Mouse (Mus musculus) limb, embryonic 14.5 days (tissue): ENCODE measurements at regions not wholly inside any gene's neighbourhood (a gene's known extent, or its start where the extent isn't known, plus 50 kb on each side); places are given as distances from the start of the nearest gene placed in this dataset.

ENCODE experiments used
- ATAC-seq: fragments of 200-750 bp; cut with Nextera tagmentation; 2 replicates; pipeline ENCODE4 v1.8.0; 2017; ENCODE audit warnings: low read depth, moderate number of reproducible peaks, moderate TSS enrichment; ENCODE audit not compliant: low FRiP score
- DNase-seq: peaks from one replicate; pipeline ENCODE4 v3.0.0-alpha.2; 2015; ENCODE audit warnings: low spot score
- H3K27ac ChIP-seq: fragments of 300-500 bp; sonication (generic); replicated peaks from 2 replicates; pipeline ENCODE4 v1.5.1; 2014; ENCODE audit warnings: low read depth, mild to moderate bottlenecking, low read length, moderate library complexity, mixed read lengths
- H3K27me3 ChIP-seq: fragments of 300-500 bp; sonication (generic); 2 replicates; pipeline ENCODE4 v1.6.1; 2014; ENCODE audit warnings: low read length, mixed read lengths; ENCODE audit not compliant: control insufficient read depth, insufficient read depth
- H3K36me3 ChIP-seq: fragments of 300-500 bp; sonication (generic); 2 replicates; pipeline ENCODE4 v1.6.1; 2014; ENCODE audit warnings: mild to moderate bottlenecking, low read length, moderate library complexity, mixed read lengths; ENCODE audit not compliant: control insufficient read depth, insufficient read depth
- H3K4me1 ChIP-seq: fragments of 300-500 bp; sonication (generic); 2 replicates; pipeline ENCODE4 v1.6.1; 2014; ENCODE audit warnings: antibody characterized with exemption, low read length, mixed read lengths; ENCODE audit not compliant: control insufficient read depth, insufficient read depth
- H3K4me2 ChIP-seq: fragments of 300-500 bp; sonication (generic); replicated peaks from 2 replicates; pipeline ENCODE4 v1.6.1; 2014; ENCODE audit warnings: low read depth, mild to moderate bottlenecking, low read length, moderate library complexity; ENCODE audit not compliant: severe bottlenecking
- H3K4me3 ChIP-seq: fragments of 300-500 bp; sonication (generic); replicated peaks from 2 replicates; pipeline ENCODE4 v1.5.1; 2014; ENCODE audit warnings: low read length
- H3K9ac ChIP-seq: fragments of 300-500 bp; sonication (generic); 2 replicates; pipeline ENCODE4 v1.6.1; 2014; ENCODE audit warnings: mild to moderate bottlenecking, low read depth, low read length, moderate library complexity; ENCODE audit not compliant: severe bottlenecking
- H3K9me3 ChIP-seq: fragments of 300-500 bp; sonication (generic); 2 replicates; pipeline ENCODE4 v1.6.1; 2016; ENCODE audit warnings: low read length; ENCODE audit not compliant: control insufficient read depth
- POLR2A ChIP-seq: fragments of 200-500 bp; IDR thresholded peaks from 2 replicates; pipeline ENCODE4 v1.8.0; 2012; ENCODE audit warnings: inconsistent platforms, mild to moderate bottlenecking, moderate library complexity, borderline replicate concordance; ENCODE audit not compliant: insufficient read depth, insufficient read length; ENCODE audit errors: extremely low read depth
- WGBS: fragments of 180-500 bp; shearing (Covaris S2); extraction: QIAGEN DNeasy Blood & Tissue Kit; methylation state at CpG from one replicate; pipeline ENCODE4 v1.1.7; 2014; 5-methylcytosine and 5-hydroxymethylcytosine counted together

DNA sequence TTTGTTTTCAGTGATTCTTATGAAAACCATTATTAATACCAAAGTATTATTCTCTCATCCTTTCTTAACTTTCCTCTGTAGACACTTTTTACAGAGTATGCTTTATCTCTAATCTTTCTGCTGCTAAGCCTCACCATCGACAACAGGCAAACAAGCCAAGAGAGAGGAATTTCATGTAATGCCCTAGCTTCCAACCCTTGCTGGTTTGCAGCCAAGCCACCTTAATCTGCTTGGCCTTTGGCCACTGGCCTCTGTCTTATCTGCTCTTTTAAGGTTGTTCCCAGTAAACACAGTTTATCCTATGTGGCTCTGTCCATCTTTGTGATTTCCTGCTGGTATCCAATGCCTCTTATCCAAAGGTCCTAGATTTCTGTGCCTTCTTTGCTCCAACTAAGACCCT is 986.6 kb upstream of the Gm7489 start:
- DNase-seq: no peak
- WGBS: 82% methylated on average over 1 of the region's 1 CpGs
- no peak for ATAC-seq
- Histone ChIP-seq H3K36me3 (no peaks in the 10 kb centered on the region), H3K4me3 (no peak overlapping the region), H3K9me3 (no peaks in the 10 kb centered on the region), H3K27ac (no peak overlapping the region), H3K27me3 (no peaks in the 10 kb centered on the region), H3K4me2 (no peak overlapping the region), H3K9ac (no peak overlapping the region), H3K4me1 (no peaks in the 10 kb centered on the region)
- TF ChIP-seq POLR2A: no peak

DNA sequence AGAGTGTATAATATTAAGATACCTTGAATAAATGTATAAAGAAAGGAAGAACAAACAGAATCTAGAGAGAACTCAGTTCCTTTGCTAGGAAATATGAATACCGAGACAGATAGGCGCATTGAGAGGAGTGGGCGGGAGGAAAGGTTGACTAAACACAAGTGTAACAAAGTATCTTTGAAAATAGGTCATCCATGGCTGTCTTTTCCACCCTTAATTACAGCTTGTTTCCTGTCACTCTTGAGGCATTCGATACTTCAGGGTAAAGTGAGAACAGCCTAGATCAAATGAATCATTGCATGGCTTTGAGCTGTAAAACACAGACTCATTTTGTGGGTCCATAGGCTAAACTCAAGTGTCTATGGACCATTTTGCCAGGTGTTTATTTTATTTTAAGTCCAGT is 985.3 kb upstream of the Gm7489 start:
- ATAC-seq: no peak
- WGBS: 66% methylated on average over 4 of the region's 4 CpGs

DNA sequence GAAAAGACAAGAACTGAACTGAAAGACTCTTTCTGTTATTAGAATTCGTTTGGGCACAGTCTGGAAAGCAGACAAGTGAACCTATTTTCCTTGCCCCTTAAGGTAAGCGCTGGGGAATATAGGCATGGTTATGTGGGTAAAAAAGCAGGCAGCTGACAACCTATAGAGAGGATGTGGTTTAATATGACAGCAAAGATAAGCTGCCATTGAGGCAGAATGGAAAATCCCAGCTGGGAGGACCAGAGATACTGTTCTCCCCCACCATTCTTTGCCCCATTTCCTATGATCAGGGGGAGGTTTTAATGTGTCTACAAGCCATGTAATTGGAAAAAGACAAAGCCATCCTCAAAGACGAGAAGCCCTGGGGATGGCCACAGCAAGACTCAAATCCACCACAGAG is 984.9 kb upstream of the Gm7489 start:
- Histone ChIP-seq H3K4me2 (no peak overlapping the region), H3K4me3 (no peak overlapping the region), H3K9ac (no peak overlapping the region), H3K27me3 (no peaks in the 10 kb centered on the region), H3K9me3 (no peaks in the 10 kb centered on the region), H3K27ac (no peak overlapping the region), H3K36me3 (no peaks in the 10 kb centered on the region), H3K4me1 (no peaks in the 10 kb centered on the region)
- DNase-seq (no peak), ATAC-seq (no peak)
- no peak for TF ChIP-seq POLR2A
- 66% methylated on average over 3 of the region's 3 CpGs for WGBS

More for the DNA sequence above, 985.3 kb upstream of the Gm7489 start:
- no peaks in the 10 kb centered on the region for H3K4me1 ChIP-seq
- no peak for DNase-seq
- no peak overlapping the region for H3K4me3 ChIP-seq
- TF ChIP-seq POLR2A: no peak
- no peaks in the 10 kb centered on the region for H3K9me3 ChIP-seq
- H3K9ac ChIP-seq: no peak overlapping the region
- H3K36me3 ChIP-seq: no peaks in the 10 kb centered on the region
- H3K4me2 ChIP-seq: no peak overlapping the region
- no peak overlapping the region for H3K27ac ChIP-seq
- no peaks in the 10 kb centered on the region for H3K27me3 ChIP-seq

DNA sequence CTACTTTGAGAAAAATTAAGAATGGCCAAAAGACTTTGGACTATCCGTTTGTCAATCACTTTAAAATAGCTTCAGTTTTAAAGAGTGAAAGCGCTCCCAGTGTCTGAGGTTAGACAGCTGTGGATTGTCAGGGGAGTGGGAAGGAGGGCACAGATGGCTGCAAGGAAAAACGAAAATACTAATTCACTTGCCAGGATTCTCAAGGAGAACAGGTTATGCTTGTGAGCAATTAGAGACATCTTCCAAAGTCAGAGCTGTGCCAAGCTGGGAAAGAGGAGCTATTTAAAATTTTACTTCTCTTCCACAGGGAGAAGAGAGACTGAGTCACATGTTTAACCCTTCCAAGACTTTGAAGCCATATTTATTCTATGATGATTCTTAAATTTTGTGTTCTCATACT is 979.5 kb upstream of the Gm7489 start:
- Histone ChIP-seq H3K27ac (no peak overlapping the region), H3K9me3 (no peaks in the 10 kb centered on the region), H3K4me3 (no peak overlapping the region), H3K27me3 (no peaks in the 10 kb centered on the region), H3K9ac (no peak overlapping the region), H3K4me2 (no peak overlapping the region), H3K36me3 (no peaks in the 10 kb centered on the region), H3K4me1 (no peaks in the 10 kb centered on the region)
- 73% methylated on average over 3 of the region's 3 CpGs for WGBS
- no peak for TF ChIP-seq POLR2A
- no peak for DNase-seq
- ATAC-seq: no peak

DNA sequence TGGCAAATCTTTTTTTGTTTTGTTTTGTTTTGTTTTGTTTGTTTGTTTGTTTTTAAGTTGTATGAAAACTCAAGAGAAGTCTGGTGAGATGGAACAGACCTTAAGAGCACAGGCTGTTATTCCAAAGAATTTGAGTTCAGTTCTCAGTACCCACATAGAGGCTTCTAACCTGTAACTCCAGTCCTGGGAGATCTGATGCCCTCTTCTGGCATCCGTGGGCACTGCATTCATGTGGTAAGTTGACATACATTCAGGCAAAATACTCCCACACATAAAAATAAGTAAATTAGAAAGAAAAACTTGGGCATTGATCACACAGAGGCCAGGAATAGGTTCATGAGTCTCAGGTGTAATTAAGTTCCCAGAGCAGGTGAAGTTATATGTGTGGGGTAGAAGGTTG is 977.5 kb upstream of the Gm7489 start:
- no peaks in the 10 kb centered on the region for H3K9me3 ChIP-seq
- H3K27ac ChIP-seq: no peak overlapping the region
- no peaks in the 10 kb centered on the region for H3K27me3 ChIP-seq
- TF ChIP-seq POLR2A: no peak
- no peaks in the 10 kb centered on the region for H3K36me3 ChIP-seq
- H3K9ac ChIP-seq: no peak overlapping the region
- 41% methylated on average over 1 of the region's 1 CpGs for WGBS
- H3K4me1 ChIP-seq: no peaks in the 10 kb centered on the region
- H3K4me2 ChIP-seq: no peak overlapping the region
- DNase-seq (no peak), ATAC-seq (no peak)
- H3K4me3 ChIP-seq: no peak overlapping the region

DNA sequence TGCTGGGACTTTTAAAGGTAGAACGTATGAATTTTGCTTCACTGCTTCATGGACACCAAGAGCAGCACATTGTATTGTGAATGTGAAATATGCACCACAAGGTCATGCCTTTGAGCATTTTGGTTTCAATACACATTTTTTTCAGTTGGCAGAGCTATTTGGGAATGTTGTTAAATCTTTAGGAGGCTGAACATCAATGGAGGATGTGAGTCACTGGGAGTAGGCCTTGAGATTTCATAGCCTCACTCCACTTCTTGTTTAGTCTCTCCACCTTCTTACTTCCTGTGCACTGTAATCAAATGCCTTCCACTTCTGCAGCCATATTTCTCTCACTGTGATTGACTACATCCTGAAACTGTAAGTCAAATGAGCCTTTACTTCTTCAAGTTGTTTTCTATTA is 962.4 kb upstream of the Gm7489 start:
- DNase-seq: no peak
- Histone ChIP-seq H3K4me3 (no peak overlapping the region), H3K4me2 (no peak overlapping the region), H3K27me3 (no peaks in the 10 kb centered on the region), H3K9ac (no peak overlapping the region), H3K27ac (no peak overlapping the region), H3K9me3 (peaks cover 7% of the 10 kb centered on the region; the same call in 1 of the 2 replicates), H3K4me1 (no peaks in the 10 kb centered on the region), H3K36me3 (no peaks in the 10 kb centered on the region)
- ATAC-seq: no peak
- WGBS: 84% methylated on average over 1 of the region's 1 CpGs
- TF ChIP-seq POLR2A: no peak
